Mouse (Mus musculus) heart, adult 2 months (tissue): ENCODE data around the gene Gm9736.
"Not testable (repeated sequence)": the region's sequence is repeated elsewhere in the genome, so short reads cannot be mapped to it uniquely, and the experiment has no call there.

ENCODE experiments used
- CTCF ChIP-seq: fragments of 200-600 bp; IDR thresholded peaks from 2 replicates; pipeline ENCODE4 v1.8.1; 2022; ENCODE audit warnings: antibody characterized with exemption, mild to moderate bottlenecking, moderate library complexity
- EP300 ChIP-seq: fragments of 200-500 bp; IDR thresholded peaks from 2 replicates; pipeline ENCODE4 v1.6.1; 2011; ENCODE audit warnings: low read depth, low read length, control low read depth; ENCODE audit not compliant: insufficient read depth
- POLR2A ChIP-seq: fragments of 200-500 bp; IDR thresholded peaks from 2 replicates; pipeline ENCODE4 v1.6.1; 2011; ENCODE audit warnings: mild to moderate bottlenecking, low read depth, low read length, control low read depth; ENCODE audit not compliant: insufficient read depth

DNA sequence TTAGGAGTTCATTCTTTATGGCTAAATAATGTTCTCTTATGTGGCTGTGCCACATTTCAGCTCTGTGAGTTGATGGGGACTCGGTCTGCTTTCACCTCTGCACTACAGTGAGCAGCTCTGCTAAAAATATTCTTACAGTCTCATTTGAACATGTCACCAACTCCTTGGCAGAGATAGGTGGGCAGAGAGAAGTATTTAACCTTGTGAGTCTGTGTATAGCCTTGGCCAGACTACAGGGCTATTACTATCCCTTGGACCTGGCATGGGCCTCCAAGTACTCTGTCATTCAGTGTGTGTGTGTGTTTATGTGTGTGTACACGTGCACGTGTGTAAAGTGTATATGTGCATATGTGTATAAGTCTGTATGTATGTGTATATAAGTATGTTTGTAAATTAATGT, 32.2 kb upstream of the Gm9736 start:
- not testable (repeated sequence) for TF ChIP-seq POLR2A, EP300, CTCF
